Mouse (Mus musculus) gastrocnemius, postnatal 36 days (tissue): ENCODE data around the gene Stt3b. TPM values are rescaled to one million over a fixed set of nuclear protein-coding genes. Genes with fewer than 3 reads are reported as not detected.

Source experiments
- DNase-seq, 2 experiments: peaks; one replicate each; pipeline ENCODE4 v3.0.0; 2022
- intact Hi-C: fragments of 180-260 bp; cut with DNase I; formaldehyde crosslinking; loops from one replicate; pipeline ENCODE4 v1.15.1; 2025
- total RNA-seq, 2 experiments: library from RNA; stranded (reverse); gene quantifications; 2 replicates each; pipeline ENCODE4 v1.2.3; 2021

Gene Stt3b
- total RNA-seq, 2 experiments from 2014 or later = 67.9 to 78.6 TPM

- intact Hi-C loops = no loop called here
- no peak for DNase-seq
Measured at GRCm38 (mm10) chr9:115221265-115221664, 89.0 kb downstream of the Stt3b start.

DNA sequence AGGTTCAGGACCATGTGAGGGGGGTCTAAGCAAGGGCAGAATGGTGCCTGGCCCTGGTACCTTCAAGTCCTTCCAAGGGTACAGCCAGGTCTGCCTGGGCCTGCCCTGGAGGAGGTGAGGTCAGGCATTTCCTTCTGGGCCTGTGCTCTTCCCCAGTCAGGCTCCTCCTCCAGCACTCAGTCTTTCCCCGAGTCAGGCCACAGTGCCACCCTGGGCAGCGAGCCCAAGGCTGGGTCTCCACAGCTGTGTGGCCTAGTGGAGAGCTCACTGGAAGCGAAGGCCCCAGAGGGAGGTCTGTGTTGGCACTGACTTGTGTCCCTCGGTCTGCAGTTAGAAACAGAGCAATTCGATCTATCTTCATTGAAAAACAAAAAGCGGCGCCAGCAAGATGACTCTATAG lies 89.8 kb downstream of the Stt3b start:
- intact Hi-C loops = no loop called here
- no peak for DNase-seq

GRCm38 (mm10) chr9:115217984-115218383 lies 92.2 kb downstream of the Stt3b start:
- intact Hi-C loops = no loop called here
- no peak for DNase-seq

DNA sequence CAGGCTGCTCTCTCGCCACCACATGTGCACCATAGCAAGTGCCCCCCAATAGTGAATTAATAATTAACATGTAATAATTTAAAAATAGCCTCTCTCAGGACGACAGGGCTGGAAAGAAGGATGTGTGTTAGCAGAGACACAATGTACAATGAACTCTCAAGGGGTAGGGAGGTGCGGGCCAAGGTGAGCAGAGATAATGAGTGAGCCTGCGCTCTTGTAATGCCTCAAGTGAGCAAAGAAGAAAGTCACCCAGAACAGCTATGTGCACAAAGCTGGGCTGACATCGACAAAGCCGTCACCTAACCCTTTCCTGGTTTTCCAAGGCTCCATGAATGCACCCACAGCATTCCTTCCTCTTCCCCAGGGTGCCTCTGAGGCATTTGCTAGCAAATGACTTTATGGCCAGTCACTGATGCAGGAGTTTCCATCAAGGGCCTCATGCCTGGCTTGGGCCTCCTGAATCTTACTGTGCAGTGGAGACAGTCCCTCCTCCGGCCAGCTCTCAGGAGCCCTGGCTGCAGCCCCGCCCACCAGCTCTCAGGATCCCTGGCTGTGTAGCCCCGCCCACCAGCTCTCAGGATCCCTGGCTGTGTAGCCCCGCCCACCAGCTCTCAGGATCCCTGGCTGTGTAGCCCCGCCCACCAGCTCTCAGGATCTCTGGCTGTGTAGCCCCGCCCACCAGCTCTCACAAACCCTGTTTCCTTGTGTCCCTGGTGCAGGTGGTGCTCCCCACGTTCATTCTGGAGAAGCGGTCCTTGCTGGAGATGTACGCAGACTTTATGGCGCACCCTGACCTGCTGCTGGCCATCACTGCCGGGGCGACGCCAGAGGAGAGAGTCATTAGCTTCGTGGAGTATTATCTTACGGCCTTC lies 94.2 kb downstream of the Stt3b start:
- no peak for DNase-seq
- intact Hi-C loops = no loop called here

DNA sequence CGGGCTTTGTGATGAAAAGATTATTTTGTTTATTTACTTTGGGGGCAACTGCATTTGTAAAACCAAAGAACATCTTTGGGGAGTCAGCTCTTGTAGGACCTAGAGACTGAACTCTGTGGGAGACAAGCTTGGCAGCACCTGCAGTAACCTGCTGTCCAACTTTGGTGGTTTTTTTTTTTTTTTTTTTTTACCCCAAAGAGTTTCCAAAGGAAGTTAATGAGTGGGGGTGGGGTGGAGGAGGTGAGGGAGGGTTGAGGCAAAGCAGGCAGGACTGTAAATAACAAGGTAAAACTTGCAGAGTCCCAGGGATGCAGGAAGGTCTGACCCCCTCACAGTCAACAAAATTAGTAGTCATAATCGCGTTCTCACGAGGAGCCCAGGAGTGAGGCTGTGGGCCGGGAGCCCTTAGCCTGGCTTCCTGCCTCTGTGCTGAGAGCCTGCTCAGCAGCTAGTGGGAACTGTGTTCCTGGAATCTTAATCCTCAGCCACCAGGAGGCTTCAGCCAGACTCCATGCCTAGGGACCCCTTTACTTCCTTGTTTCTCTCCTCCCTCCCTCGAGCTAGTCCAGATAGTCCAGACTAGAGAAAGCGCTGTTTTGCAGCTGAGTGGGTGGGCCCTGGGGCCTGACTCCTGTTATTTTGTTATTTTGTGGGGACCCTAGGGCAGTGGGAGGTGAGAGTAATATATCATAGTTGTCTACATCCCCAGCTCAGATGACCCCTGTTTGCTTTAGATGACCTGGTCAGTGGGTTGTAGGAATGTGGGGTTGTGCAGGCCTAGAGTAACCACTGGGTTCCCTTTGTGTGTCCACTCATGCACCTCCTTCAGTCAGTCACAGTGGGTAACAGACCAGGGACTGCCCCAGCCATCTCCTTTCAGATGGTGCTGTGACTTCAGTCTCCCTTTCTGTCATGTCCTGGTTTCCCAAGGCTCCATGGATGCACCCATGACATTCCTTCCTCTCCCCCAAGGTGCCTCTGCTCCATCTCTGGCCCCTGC lies 95.3 kb downstream of the Stt3b start:
- intact Hi-C loops = no loop called here
- no peak for DNase-seq

GRCm38 (mm10) chr9:115213755-115214264 lies 96.4 kb downstream of the Stt3b start:
- intact Hi-C loops = no loop called here

DNA sequence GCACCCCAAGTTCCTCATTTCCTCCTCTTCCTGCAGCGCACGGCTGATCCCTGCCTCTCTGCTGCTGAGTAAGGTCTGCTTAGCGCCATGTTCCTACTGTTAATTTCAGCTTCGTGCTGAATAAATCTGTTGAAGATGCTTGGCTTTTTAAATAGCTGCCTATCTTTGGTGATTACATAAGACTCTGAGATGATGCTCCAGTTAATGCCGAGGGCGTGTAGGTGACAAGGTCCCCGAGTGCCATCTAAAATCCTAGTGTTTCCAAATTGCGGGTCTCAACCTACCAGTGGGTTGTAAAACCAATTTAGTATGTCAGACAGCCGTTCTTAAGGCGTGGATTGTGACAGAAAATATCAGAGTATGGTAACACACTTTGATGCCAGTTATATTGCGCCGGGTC lies 99.7 kb downstream of the Stt3b start:
- no peak for DNase-seq
- intact Hi-C loops = no loop called here

More at GRCm38 (mm10) chr9:115213755-115214264, 96.4 kb downstream of the Stt3b start:
- no peak for DNase-seq

- intact Hi-C loops = no loop called here
- no peak for DNase-seq
Measured at GRCm38 (mm10) chr9:115209737-115210136, 100.5 kb downstream of the Stt3b start.

DNA sequence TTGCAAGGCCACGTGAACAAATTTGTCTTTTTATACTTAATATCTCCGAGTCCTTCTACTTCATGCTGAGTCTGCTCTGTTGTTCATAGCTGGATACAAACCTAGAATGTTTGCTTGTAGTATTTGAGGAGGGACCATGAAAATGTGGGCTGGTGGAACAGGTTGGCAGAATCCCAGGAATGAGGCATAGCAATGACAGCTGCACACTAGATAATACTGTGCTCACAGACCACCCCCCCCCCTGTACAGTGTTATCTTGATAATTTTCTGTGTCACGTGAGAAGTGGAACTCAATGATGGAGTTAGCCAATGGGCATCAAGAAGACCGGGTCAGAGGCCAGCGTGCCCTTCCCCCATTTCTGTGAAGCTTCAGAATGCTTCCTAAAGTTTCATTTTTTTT lies 104.0 kb downstream of the Stt3b start:
- DNase-seq = no peak
- intact Hi-C loops = no loop called here

GRCm38 (mm10) chr9:115205491-115205890 lies 104.7 kb downstream of the Stt3b start:
- no peak for DNase-seq
- intact Hi-C loops = no loop called here

DNA sequence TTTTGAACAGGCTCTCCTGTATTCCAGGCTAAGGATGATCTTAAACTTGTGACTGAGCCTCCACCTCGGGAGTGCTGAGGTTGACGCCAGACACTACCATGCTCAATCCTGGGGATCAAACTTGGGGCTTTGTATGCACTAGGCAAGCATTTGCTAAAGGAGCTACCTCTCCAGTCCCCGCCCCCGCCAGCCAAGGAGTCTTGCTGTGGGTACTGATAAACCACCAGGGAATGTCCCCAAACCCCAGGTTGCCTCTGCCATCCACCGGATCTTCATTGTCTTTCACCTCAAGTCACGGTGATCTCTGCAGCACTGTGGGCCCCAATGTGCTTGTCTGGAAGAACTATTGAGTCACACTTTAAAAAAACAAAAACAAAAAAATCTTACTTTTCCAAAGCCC lies 107.1 kb downstream of the Stt3b start:
- DNase-seq = no peak
- intact Hi-C loops = no loop called here

DNA sequence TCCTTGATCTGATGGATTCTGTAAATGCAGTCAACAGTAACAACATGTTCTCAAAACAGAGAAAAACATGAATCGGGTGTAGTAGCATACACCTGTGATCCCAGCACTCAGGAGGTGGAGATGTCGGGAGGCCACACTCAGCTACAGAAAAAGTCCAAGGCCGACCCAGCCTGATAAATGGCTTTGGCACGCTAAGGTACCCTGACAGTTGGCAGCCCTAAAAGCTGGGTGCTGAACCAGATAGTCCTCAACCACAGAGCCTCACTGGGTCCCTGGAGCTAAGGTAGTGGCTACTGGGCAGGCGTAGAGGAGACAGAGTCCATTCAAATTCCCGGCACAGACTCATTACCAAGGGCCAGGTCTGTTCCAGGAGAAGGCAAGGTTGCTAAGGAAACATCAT lies 109.0 kb downstream of the Stt3b start:
- DNase-seq = no peak
- intact Hi-C loops = no loop called here

DNA sequence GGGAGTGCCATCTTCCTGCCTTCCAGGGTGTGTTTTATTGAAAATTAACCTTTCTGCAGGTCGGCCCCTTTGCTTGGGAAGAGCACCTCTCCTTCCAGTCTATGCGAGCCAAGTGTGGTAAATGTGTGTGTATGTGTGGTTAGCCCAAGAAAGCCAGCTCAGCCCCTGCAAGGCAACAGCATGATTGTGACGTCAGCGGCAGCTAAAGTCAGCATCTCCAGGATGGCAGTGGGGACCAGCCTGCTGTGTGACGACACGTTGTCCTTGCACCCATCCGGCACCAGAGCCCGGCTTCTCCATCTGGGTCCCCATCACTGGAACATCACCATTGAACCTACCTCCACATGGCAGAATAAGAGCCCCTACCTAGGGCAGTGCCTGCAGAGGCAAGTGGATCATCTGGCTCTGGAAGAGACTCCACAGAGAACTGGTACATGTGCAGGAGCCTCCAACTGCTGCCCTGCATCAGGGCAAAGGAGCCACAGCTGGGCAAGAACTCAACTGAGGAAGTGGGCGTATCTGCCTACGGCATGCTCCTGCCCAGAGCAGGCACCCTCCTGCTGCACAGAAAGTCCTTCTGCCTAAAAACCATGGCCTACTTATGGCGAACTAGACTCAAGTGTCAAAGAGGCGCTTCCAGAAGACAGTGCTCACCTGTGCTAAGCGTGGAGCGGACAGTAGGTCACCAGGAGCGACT lies 109.9 kb downstream of the Stt3b start:
- intact Hi-C loops = no loop called here
- DNase-seq = no peak

DNA sequence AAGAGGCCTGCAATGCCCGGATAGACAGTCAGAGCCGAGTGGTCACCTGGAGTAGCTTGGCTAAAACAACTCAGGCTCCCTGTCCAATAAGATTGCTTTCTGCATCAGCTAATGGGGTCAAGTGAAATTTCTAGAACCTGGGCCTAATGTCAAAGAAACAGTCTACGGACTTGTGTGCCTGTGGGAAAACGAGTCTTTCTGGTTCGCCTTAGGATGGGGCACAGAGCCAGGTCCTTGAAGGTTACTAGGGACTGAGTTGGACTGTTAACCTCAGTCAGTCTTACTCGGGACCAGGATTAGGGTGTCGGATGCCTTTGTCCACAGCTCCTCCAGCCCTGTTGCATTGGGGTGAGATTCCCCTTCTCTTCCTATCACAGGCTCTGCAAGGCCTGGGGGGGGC lies 113.1 kb downstream of the Stt3b start:
- intact Hi-C loops = loop anchor here (5.0 kb wide), 1 partner anchor 35 kb away; no protein-coding TSS in a partner anchor
- DNase-seq = no peak

GRCm38 (mm10) chr9:115192890-115193289 lies 117.3 kb downstream of the Stt3b start:
- DNase-seq = no peak
- intact Hi-C loops = no loop called here
